Mouse (Mus musculus) G1E (cell line): Measurements from ENCODE around the gene Rbm28. TPM values are rescaled to one million over a fixed set of nuclear protein-coding genes. Genes with fewer than 3 reads are reported as not detected.

Experiments used
- ATAC-seq: 2 replicates; pipeline ENCODE4 v1.8.0; 2016; ENCODE audit warnings: mild to moderate bottlenecking; ENCODE audit not compliant: insufficient number of reproducible peaks, poor library complexity, low FRiP score, severe bottlenecking; ENCODE audit errors: extremely low read depth
- DNase-seq: peaks from one replicate; pipeline ENCODE4 v3.0.0; 2012; ENCODE audit warnings: low spot score
- H3K27me3 ChIP-seq: 2 replicates; pipeline ENCODE4 v1.6.1; 2012; ENCODE audit warnings: mild to moderate bottlenecking, low read length, inconsistent platforms; ENCODE audit not compliant: insufficient read depth
- H3K36me3 ChIP-seq: replicated peaks from 2 replicates; pipeline ENCODE3; 2012; ENCODE audit warnings: mild to moderate bottlenecking, inconsistent platforms
- H3K4me1 ChIP-seq: 2 replicates; pipeline ENCODE4 v1.6.1; 2012; ENCODE audit warnings: low read depth, low read length, inconsistent platforms, mixed read lengths; ENCODE audit not compliant: insufficient read depth
- H3K4me3 ChIP-seq: 2 replicates; pipeline ENCODE4 v1.5.1; 2012; ENCODE audit warnings: low read depth, mild to moderate bottlenecking, inconsistent platforms, low read length, moderate library complexity, mixed read lengths
- H3K9me3 ChIP-seq: replicated peaks from 2 replicates; pipeline ENCODE4 v1.6.1; 2012; ENCODE audit warnings: inconsistent platforms
- CTCF ChIP-seq: IDR thresholded peaks from 2 replicates; pipeline ENCODE4 v1.5.1; 2012; ENCODE audit warnings: low read depth, low read length, inconsistent platforms, mixed read lengths
- GATA1 ChIP-seq: IDR thresholded peaks from 2 replicates; pipeline ENCODE4 v1.6.1; 2012; ENCODE audit warnings: borderline replicate concordance, low read length, inconsistent platforms, mixed read lengths
- GATA2 ChIP-seq: IDR thresholded peaks from 2 replicates; pipeline ENCODE4 v1.6.1; 2012; ENCODE audit warnings: low read depth, low read length, inconsistent platforms, borderline replicate concordance
- POLR2AphosphoS5 ChIP-seq: IDR thresholded peaks from 2 replicates; pipeline ENCODE4 v1.6.1; 2012; ENCODE audit warnings: low read depth, low read length, inconsistent platforms; ENCODE audit not compliant: insufficient replicate concordance
- TAL1 ChIP-seq: conservative IDR thresholded peaks from 2 replicates; pipeline ENCODE4 v1.6.1; 2012; ENCODE audit warnings: low read depth, low read length, inconsistent platforms, mixed read lengths
- polyA plus RNA-seq: library from polyadenylated mRNA; stranded (reverse); fragments of >175 nt; gene quantifications from 2 replicates; pipeline ENCODE4 v1.2.3, GENCODE M21; 2012
- total RNA-seq, 2 experiments: library from RNA; stranded (forward) in 1 of 2; stranded (reverse) in 1 of 2; fragments of 200-1000 nt in 1 of 2; fragments of >200 nt in 1 of 2; fragmentation: Nextera tagmentation in 1 of 2; gene quantifications; 2 replicates each; pipeline ENCODE4 v1.2.3; 2014 to 2017

Rbm28 gene
- total and polyA plus RNA-seq, 3 experiments = 19.1 to 61.0 (median 59.1) TPM

DNA sequence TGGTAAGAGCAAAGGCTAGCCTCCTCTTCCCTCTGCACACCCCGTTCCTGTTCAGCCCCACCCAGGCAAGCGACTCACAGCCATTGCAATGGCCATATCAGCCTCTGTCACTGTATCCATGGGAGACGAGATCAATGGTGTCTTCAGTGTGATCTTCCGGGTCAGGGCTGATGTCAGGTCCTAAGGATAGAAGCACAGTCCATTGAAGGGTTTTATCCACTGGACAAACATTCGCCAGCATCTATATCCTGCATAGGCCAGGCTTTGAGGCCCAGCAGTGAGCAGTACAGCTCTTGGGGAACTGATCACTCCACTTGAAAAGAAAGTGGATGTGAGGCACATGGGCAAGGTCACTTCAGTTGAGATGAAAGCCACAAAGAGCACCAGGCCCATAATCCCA, 42.2 kb upstream of the Rbm28 start:
- no peaks in the 10 kb centered on the region for H3K9me3 ChIP-seq
- peaks cover 20% of the 10 kb centered on the region for H3K4me1 ChIP-seq
- peaks cover 10% of the 10 kb centered on the region; the same call in 1 of the 2 replicates for H3K27me3 ChIP-seq
- DNase-seq (no peak), ATAC-seq (no peak)
- TF ChIP-seq CTCF (no peak), TAL1 (no peak), GATA2 (no peak), POLR2AphosphoS5 (no peak), GATA1 (no peak)
- H3K36me3 ChIP-seq = peaks cover 51% of the 10 kb centered on the region
- H3K4me3 ChIP-seq = no peak overlapping the region

DNA sequence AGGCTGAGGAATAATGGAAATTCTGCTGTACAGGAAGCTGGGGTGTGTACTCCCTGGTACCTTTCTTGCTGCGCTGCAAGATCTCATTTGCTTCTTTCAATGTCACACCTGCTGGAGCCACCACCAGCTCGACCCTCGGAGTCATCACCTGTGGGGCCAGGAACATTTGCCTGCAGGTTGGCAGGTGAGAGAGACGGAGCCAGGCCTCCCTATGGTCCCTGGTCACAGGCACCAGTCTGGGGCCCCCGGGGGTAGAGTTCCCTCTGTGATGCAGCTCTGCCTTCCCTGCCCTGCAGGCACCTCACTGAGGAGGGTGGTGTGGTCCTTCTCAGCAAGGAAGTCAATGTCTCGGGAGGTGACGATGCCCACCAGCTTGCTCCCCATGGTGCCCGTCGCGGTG, 41.2 kb upstream of the Rbm28 start:
- Histone ChIP-seq H3K4me1 (peaks cover 10% of the 10 kb centered on the region), H3K36me3 (peaks cover 60% of the 10 kb centered on the region)

DNA sequence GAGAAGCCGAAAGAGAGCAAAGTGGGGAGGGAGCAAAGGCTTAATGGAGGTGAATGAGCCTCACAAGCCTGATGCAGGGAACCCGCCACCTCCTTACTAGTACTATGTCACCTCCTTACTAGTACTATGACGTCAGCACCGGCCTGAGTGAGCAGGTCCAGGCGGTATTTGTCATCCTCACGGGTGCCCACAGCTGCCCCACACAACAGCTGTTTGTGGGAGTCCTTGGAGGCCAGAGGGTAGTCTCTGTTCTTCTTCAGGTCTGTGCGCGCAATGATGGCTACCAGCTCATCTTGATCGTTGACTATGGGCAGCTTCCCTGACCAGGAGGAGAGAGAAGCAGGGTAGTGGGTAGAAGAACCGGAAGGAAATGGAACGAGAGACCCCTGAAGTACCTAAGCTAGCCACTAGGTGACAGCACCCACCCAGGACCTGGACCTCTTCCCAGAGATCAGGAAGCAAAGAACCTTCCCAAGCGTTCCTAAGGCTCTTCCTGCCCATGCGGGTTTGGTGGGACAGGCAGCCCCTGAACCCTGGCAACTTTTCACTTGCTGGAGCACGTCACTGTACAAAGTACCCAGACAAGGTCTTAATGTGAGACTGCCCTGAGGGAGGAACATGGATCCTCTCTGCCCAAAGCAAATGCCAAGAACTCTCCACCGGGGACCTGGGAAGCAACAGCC, 40.3 kb upstream of the Rbm28 start:
- no peak for DNase-seq

More for the DNA sequence above, 41.2 kb upstream of the Rbm28 start:
- peaks cover 2% of the 10 kb centered on the region; the same call in 1 of the 2 replicates for H3K27me3 ChIP-seq
- no peaks in the 10 kb centered on the region for H3K9me3 ChIP-seq
- no peak for TF ChIP-seq GATA2
- no peak for TF ChIP-seq GATA1
- TF ChIP-seq CTCF = no peak
- TF ChIP-seq TAL1 = no peak
- no peak for TF ChIP-seq POLR2AphosphoS5
- ATAC-seq (no peak), DNase-seq (no peak)
- no peak overlapping the region for H3K4me3 ChIP-seq

DNA sequence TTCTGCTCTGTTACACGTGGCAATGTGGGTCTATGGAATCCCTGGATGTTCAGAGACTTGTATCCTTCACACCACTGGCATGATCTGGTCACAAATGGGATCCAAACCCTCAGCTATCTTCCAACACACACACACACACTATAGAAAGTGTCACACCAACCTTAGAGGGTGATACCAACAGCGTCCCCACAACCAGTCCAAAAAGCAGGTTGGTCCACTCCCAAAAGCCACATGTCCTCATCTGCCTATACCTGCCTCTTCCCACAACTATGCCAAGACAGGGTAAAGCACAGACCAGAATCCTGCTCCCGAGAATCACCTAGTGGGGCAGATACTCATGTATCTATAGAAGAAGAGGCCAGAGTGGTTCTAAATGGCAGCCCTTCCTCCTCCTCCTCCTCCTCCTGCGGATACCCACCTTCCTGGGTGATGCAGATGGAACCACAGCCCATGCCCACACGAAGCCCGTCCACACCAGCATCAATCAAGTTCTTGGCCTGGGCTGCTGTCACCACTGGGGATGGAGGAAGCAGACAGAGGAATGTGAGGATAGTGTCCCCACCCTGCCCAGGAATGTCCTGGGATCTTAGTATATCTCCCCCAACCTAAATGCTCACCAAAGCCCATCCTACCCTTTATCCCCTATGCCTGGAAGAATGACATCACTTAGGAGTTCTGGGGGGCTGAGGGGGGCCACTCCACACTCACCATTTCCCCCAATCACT, 39.2 kb upstream of the Rbm28 start:
- Histone ChIP-seq H3K4me3 (no peak overlapping the region), H3K4me1 (peaks cover 7% of the 10 kb centered on the region), H3K27me3 (peaks cover 6% of the 10 kb centered on the region; the same call in 1 of the 2 replicates), H3K36me3 (peaks cover 63% of the 10 kb centered on the region), H3K9me3 (no peaks in the 10 kb centered on the region)
- no peak for ATAC-seq
- TF ChIP-seq TAL1 (no peak), GATA1 (no peak), CTCF (no peak), POLR2AphosphoS5 (no peak), GATA2 (no peak)
- no peak for DNase-seq

More for the DNA sequence above, 40.3 kb upstream of the Rbm28 start:
- peaks cover 65% of the 10 kb centered on the region for H3K36me3 ChIP-seq
- no peak for ATAC-seq
- TF ChIP-seq CTCF (peak; percentile 90), GATA2 (no peak)
- peaks cover 6% of the 10 kb centered on the region for H3K4me1 ChIP-seq
- H3K9me3 ChIP-seq = no peaks in the 10 kb centered on the region
- no peak overlapping the region for H3K4me3 ChIP-seq
- H3K27me3 ChIP-seq = no peaks in the 10 kb centered on the region

DNA sequence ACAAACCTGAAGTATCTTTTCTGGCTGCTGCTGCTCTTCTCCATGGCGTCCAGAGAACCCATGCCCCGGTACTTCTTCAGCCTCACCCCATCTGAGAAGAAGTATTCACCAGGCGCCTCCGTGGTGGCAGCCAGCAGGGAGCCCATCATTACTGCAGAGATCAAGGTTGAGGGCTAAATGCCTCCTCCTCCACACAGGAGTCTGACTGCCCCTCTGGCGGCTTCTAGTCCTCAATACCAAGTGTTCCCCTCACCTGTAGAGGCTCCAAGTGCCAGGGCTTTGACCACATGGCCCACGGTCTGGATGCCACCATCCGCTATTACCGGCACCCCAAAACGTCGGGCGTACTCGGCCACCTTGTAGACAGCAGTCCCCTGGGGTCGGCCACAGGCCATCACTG, 38.3 kb upstream of the Rbm28 start:
- DNase-seq = no peak
- no peaks in the 10 kb centered on the region for H3K9me3 ChIP-seq

GRCm38 (mm10) chr6:29201988-29202387, 37.2 kb upstream of the Rbm28 start:
- Histone ChIP-seq H3K4me1 (peaks cover 16% of the 10 kb centered on the region), H3K4me3 (no peak overlapping the region), H3K27me3 (peaks cover 19% of the 10 kb centered on the region), H3K36me3 (peaks cover 58% of the 10 kb centered on the region), H3K9me3 (no peaks in the 10 kb centered on the region)
- ATAC-seq = no peak
- no peak for DNase-seq
- TF ChIP-seq GATA1 (no peak), CTCF (no peak), GATA2 (no peak), TAL1 (no peak), POLR2AphosphoS5 (no peak)

More for the DNA sequence above, 38.3 kb upstream of the Rbm28 start:
- ATAC-seq = no peak
- H3K4me1 ChIP-seq = peaks cover 16% of the 10 kb centered on the region
- peaks cover 61% of the 10 kb centered on the region for H3K36me3 ChIP-seq
- no peak overlapping the region for H3K4me3 ChIP-seq
- H3K27me3 ChIP-seq = peaks cover 8% of the 10 kb centered on the region
- TF ChIP-seq CTCF (no peak), GATA1 (no peak), TAL1 (no peak), GATA2 (no peak), POLR2AphosphoS5 (no peak)
